Mouse (Mus musculus) MEL (cell line): Measurements from ENCODE around the gene Megf8. TPM values are rescaled to one million over a fixed set of nuclear protein-coding genes. Genes with fewer than 3 reads are reported as not detected.

Experiments
- DNase-seq: peaks from one replicate; pipeline ENCODE4 v3.0.0; 2011; ENCODE audit warnings: low read depth, low spot score
- H3K27ac ChIP-seq: 2 replicates; pipeline ENCODE4 v1.5.1; 2012; ENCODE audit warnings: low read depth, mild to moderate bottlenecking, control low read depth, low read length, moderate library complexity; ENCODE audit not compliant: control insufficient read depth
- H3K27me3 ChIP-seq, 2 experiments: fragments of 150-350 bp in 1 of 2; sonication (generic) in 1 of 2; 2 replicates each; pipeline ENCODE4 v1.6.1; 2012; ENCODE audit warnings: low read length in 2 of 2, mild to moderate bottlenecking in 2 of 2, improper control_type of control experiment in 1 of 2, moderate library complexity in 1 of 2; ENCODE audit not compliant: insufficient read depth in 2 of 2, control insufficient read depth in 1 of 2
- H3K36me3 ChIP-seq, 2 experiments: 2 replicates each; pipeline ENCODE4 v1.6.1; 2012 to 2014; ENCODE audit warnings: low read length in 2 of 2, improper control_type of control experiment in 1 of 2, inconsistent platforms in 1 of 2, mild to moderate bottlenecking in 1 of 2; ENCODE audit not compliant: insufficient read depth in 2 of 2, control insufficient read depth in 1 of 2
- H3K4me1 ChIP-seq, 2 experiments: fragments of 150-350 bp in 1 of 2; sonication (generic) in 1 of 2; 2 replicates each; pipeline ENCODE4 v1.6.1; 2012; ENCODE audit warnings: low read length in 2 of 2, improper control_type of control experiment in 1 of 2, mild to moderate bottlenecking in 1 of 2; ENCODE audit not compliant: insufficient read depth in 2 of 2, control insufficient read depth in 1 of 2
- H3K4me3 ChIP-seq, 2 experiments: fragments of 150-350 bp in 1 of 2; sonication (generic) in 1 of 2; 2 replicates each; pipeline ENCODE4 v1.5.1; 2012; ENCODE audit warnings: low read depth in 2 of 2, low read length in 2 of 2, mild to moderate bottlenecking in 2 of 2, moderate library complexity in 2 of 2, control low read depth in 1 of 2, improper control_type of control experiment in 1 of 2; ENCODE audit not compliant: control insufficient read depth in 1 of 2, insufficient read depth in 1 of 2
- H3K79me2 ChIP-seq: 2 replicates; pipeline ENCODE4 v1.6.1; 2012; ENCODE audit warnings: mild to moderate bottlenecking, low read length, moderate library complexity; ENCODE audit not compliant: control insufficient read depth, poor library complexity, insufficient read depth
- H3K9ac ChIP-seq: 2 replicates; pipeline ENCODE4 v1.6.1; 2012; ENCODE audit warnings: low read depth, mild to moderate bottlenecking, control low read depth, low read length, moderate library complexity; ENCODE audit not compliant: control insufficient read depth, poor library complexity, severe bottlenecking
- H3K9me3 ChIP-seq: fragments of 150-350 bp; sonication (generic); replicated peaks from 2 replicates; pipeline ENCODE4 v1.6.1; 2012; ENCODE audit warnings: mild to moderate bottlenecking, low read length, improper control_type of control experiment, moderate library complexity; ENCODE audit not compliant: insufficient read depth
- CTCF ChIP-seq, 3 experiments: IDR thresholded peaks in 2 of 3; conservative IDR thresholded peaks in 1 of 3; 2 replicates each; pipeline ENCODE4 v1.5.1; 2011 to 2012; ENCODE audit warnings: low read length in 3 of 3, low read depth in 2 of 3, mild to moderate bottlenecking in 2 of 3, improper control_type of control experiment in 1 of 3, inconsistent platforms in 1 of 3, mixed read lengths in 1 of 3, moderate library complexity in 1 of 3; ENCODE audit not compliant: control insufficient read depth in 1 of 3, insufficient read depth in 1 of 3, poor library complexity in 1 of 3, severe bottlenecking in 1 of 3
- ETS1 ChIP-seq: IDR thresholded peaks from 2 replicates; pipeline ENCODE4 v1.6.1; 2012; ENCODE audit warnings: low read depth, mild to moderate bottlenecking, inconsistent platforms, low read length, improper control_type of control experiment, moderate library complexity
- HCFC1 ChIP-seq: IDR thresholded peaks from 2 replicates; pipeline ENCODE4 v1.6.1; 2012; ENCODE audit warnings: low read depth, mild to moderate bottlenecking, inconsistent platforms, low read length, improper control_type of control experiment, moderate library complexity
- JUND ChIP-seq: IDR thresholded peaks from 2 replicates; pipeline ENCODE4 v1.6.1; 2011; ENCODE audit warnings: low read depth, mild to moderate bottlenecking, improper control_type of control experiment, low read length
- KAT2A ChIP-seq: conservative IDR thresholded peaks from 2 replicates; pipeline ENCODE4 v1.6.1; 2012; ENCODE audit warnings: low read depth, low read length, improper control_type of control experiment, inconsistent platforms
- MAX ChIP-seq: IDR thresholded peaks from 2 replicates; pipeline ENCODE4 v1.6.1; 2011; ENCODE audit warnings: low read length, improper control_type of control experiment
- MAZ ChIP-seq: IDR thresholded peaks from 2 replicates; pipeline ENCODE4 v1.6.1; 2012; ENCODE audit warnings: low read depth, mild to moderate bottlenecking, inconsistent platforms, low read length, improper control_type of control experiment
- MEF2A ChIP-seq: IDR thresholded peaks from 2 replicates; pipeline ENCODE4 v1.6.1; 2014; ENCODE audit warnings: low read depth, mild to moderate bottlenecking, inconsistent platforms, low read length, improper control_type of control experiment; ENCODE audit not compliant: poor library complexity, insufficient replicate concordance, severe bottlenecking; ENCODE audit errors: extremely low read depth
- MXI1 ChIP-seq: IDR thresholded peaks from 2 replicates; pipeline ENCODE4 v1.6.1; 2011; ENCODE audit warnings: mild to moderate bottlenecking, low read depth, low read length, improper control_type of control experiment
- NRF1 ChIP-seq: IDR thresholded peaks from 2 replicates; pipeline ENCODE4 v1.6.1; 2014; ENCODE audit warnings: low read depth, mild to moderate bottlenecking, inconsistent platforms, low read length, improper control_type of control experiment, moderate library complexity; ENCODE audit not compliant: poor library complexity, insufficient read depth, severe bottlenecking
- POLR2A ChIP-seq, 2 experiments: IDR thresholded peaks; 2 replicates each; pipeline ENCODE4 v1.6.1; 2011 to 2012; ENCODE audit warnings: low read length in 2 of 2, mild to moderate bottlenecking in 2 of 2, control low read depth in 1 of 2, improper control_type of control experiment in 1 of 2, low read depth in 1 of 2, moderate library complexity in 1 of 2; ENCODE audit not compliant: control insufficient read depth in 1 of 2, insufficient read depth in 1 of 2, poor library complexity in 1 of 2
- POLR2AphosphoS2 ChIP-seq: IDR thresholded peaks from 2 replicates; pipeline ENCODE4 v1.6.1; 2011; ENCODE audit warnings: low read length, improper control_type of control experiment
- POLR2AphosphoS5 ChIP-seq: IDR thresholded peaks from 2 replicates; pipeline ENCODE4 v1.6.1; 2012; ENCODE audit warnings: low read depth, borderline replicate concordance, mild to moderate bottlenecking, inconsistent platforms, low read length, moderate library complexity, mixed read lengths
- RAD21 ChIP-seq: IDR thresholded peaks from 2 replicates; pipeline ENCODE4 v1.6.1; 2011; ENCODE audit warnings: mild to moderate bottlenecking, low read depth, low read length, improper control_type of control experiment
- SIN3A ChIP-seq: IDR thresholded peaks from 2 replicates; pipeline ENCODE4 v1.6.1; 2012; ENCODE audit warnings: low read length, improper control_type of control experiment, inconsistent platforms
- SMC3 ChIP-seq: IDR thresholded peaks from 2 replicates; pipeline ENCODE4 v1.6.1; 2011; ENCODE audit warnings: low read depth, low read length, improper control_type of control experiment
- TAL1 ChIP-seq: IDR thresholded peaks from 2 replicates; pipeline ENCODE4 v1.6.1; 2012; ENCODE audit warnings: mild to moderate bottlenecking, inconsistent platforms, low read length, moderate library complexity, mixed read lengths
- TBP ChIP-seq: IDR thresholded peaks from 2 replicates; pipeline ENCODE4 v1.8.0; 2011; ENCODE audit warnings: low read depth, low read length, improper control_type of control experiment
- TCF12 ChIP-seq: IDR thresholded peaks from 2 replicates; pipeline ENCODE4 v1.6.1; 2014; ENCODE audit warnings: low read depth, mild to moderate bottlenecking, inconsistent platforms, low read length, improper control_type of control experiment, moderate library complexity
- UBTF ChIP-seq: IDR thresholded peaks from 2 replicates; pipeline ENCODE4 v1.6.1; 2012; ENCODE audit warnings: low read depth, mild to moderate bottlenecking, inconsistent platforms, low read length, improper control_type of control experiment, moderate library complexity, borderline replicate concordance; ENCODE audit not compliant: insufficient read depth
- USF1 ChIP-seq: IDR thresholded peaks from 2 replicates; pipeline ENCODE4 v1.6.1; 2014; ENCODE audit warnings: low read depth, mild to moderate bottlenecking, inconsistent platforms, low read length, improper control_type of control experiment, moderate library complexity
- USF2 ChIP-seq, 2 experiments: IDR thresholded peaks; 2 replicates each; pipeline ENCODE4 v1.6.1; 2011 to 2012; ENCODE audit warnings: improper control_type of control experiment in 2 of 2, low read length in 2 of 2, borderline replicate concordance in 1 of 2, inconsistent platforms in 1 of 2, low read depth in 1 of 2, mild to moderate bottlenecking in 1 of 2; ENCODE audit not compliant: insufficient read depth in 1 of 2
- ZC3H11A ChIP-seq: IDR thresholded peaks from 2 replicates; pipeline ENCODE4 v1.6.1; 2012; ENCODE audit warnings: low read depth, mild to moderate bottlenecking, inconsistent platforms, low read length, improper control_type of control experiment
- ZMIZ1 ChIP-seq: IDR thresholded peaks from 2 replicates; pipeline ENCODE4 v1.6.1; 2012; ENCODE audit warnings: low read depth, mild to moderate bottlenecking, inconsistent platforms, low read length, improper control_type of control experiment, moderate library complexity
- polyA plus RNA-seq, 2 experiments: library from polyadenylated mRNA; stranded (reverse) in 1 of 2; unstranded in 1 of 2; fragments of >175 nt in 1 of 2; fragments of >200 nt in 1 of 2; gene quantifications; 2 replicates each; pipeline versions ENCODE4 v1.2.1 to v1.2.4; 2012; ENCODE audit warnings: low replicate concordance in 2 of 2, low read depth in 1 of 2; ENCODE audit not compliant: insufficient read length in 2 of 2, insufficient read depth in 1 of 2, missing spikeins in 1 of 2
- total RNA-seq: library from RNA; depleted of rRNA; stranded (reverse); fragments of 300-350 nt; gene quantifications from 2 replicates; pipeline ENCODE4 v1.2.3, GENCODE M21; 2012

Gene Megf8
- total and polyA plus RNA-seq, 3 experiments: 12.7 to 22.0 TPM; not detected in 1

- peak; percentile 61 for DNase-seq
- H3K9ac ChIP-seq: peak overlapping the region; percentile 78
- H3K9me3 ChIP-seq: no peaks in the 10 kb centered on the region
- H3K27me3 ChIP-seq: peaks cover 0 to 2% of the 10 kb centered on the region in 2 experiments; a peak in 2 of 4 replicates
- peak overlapping the region; percentile 21 for H3K27ac ChIP-seq
- H3K36me3 ChIP-seq: peaks cover 0 to 3% of the 10 kb centered on the region in 2 experiments; a peak in 2 of 4 replicates
- TF ChIP-seq ETS1: 0 out of 2 replicates have a peak, but pooled peaks have one; percentile 9
- TF ChIP-seq UBTF: no peak
- no peak for TF ChIP-seq USF1
- no peak for TF ChIP-seq USF2 (IDR thresholded peaks at IDR 0.05; ENCODE audit: borderline replicate concordance in 1 of 2, insufficient read depth in 1 of 2, low read depth in 1 of 2, low read length in 2 of 2)
- TF ChIP-seq TBP: 0 out of 2 replicates have a peak, but pooled peaks have one; percentile 12
- peak; percentile 36; the same call in 1 of the 2 replicates for TF ChIP-seq MXI1
- TF ChIP-seq TAL1: no peak
- TF ChIP-seq SMC3: no peak
- TF ChIP-seq TCF12: 0 out of 2 replicates have a peak, but pooled peaks have one; percentile 4
- no peak for TF ChIP-seq NRF1
- TF ChIP-seq JUND: no peak
- peak; percentile 38; the same call in 1 of the 2 replicates for TF ChIP-seq MAX
- no peak for TF ChIP-seq CTCF (IDR thresholded peaks at IDR 0.05 in 2 of 3, conservative IDR thresholded peaks at IDR 0.05 in 1 of 3; ENCODE audit: control insufficient read depth in 1 of 3, insufficient read depth in 1 of 3, low read depth in 2 of 3, low read length in 3 of 3, poor library complexity in 1 of 3, severe bottlenecking in 1 of 3)
- TF ChIP-seq SIN3A: peak; percentile 4; the same call in 1 of the 2 replicates
- TF ChIP-seq MAZ: 0 out of 2 replicates have a peak, but pooled peaks have one; percentile 23
- no peak for TF ChIP-seq POLR2AphosphoS5
- no peak for TF ChIP-seq RAD21
- TF ChIP-seq MEF2A: no peak
- no peak for TF ChIP-seq POLR2AphosphoS2
- no peak; the same call in 1 of the 2 replicates for TF ChIP-seq KAT2A
- no peak; the same call in 1 of the 2 replicates for TF ChIP-seq ZMIZ1
- TF ChIP-seq HCFC1: no peak
- no peak for TF ChIP-seq ZC3H11A
- no peak for TF ChIP-seq POLR2A (IDR thresholded peaks at IDR 0.05; ENCODE audit: control insufficient read depth in 1 of 2, insufficient read depth in 1 of 2, low read depth in 1 of 2, low read length in 2 of 2, poor library complexity in 1 of 2)
- H3K79me2 ChIP-seq: peaks cover 7% of the 10 kb centered on the region
- peak overlapping the region; percentile 72 to 88 for H3K4me3 ChIP-seq
- H3K4me1 ChIP-seq: peaks cover 0 to 10% of the 10 kb centered on the region in 2 experiments; a peak in 2 of 4 replicates
These were observed 559 bp downstream of the Megf8 start for GRCm38 (mm10) chr7:25317446-25317999.
